In genomic region chr6:129042470-129042869, GRCm38 (mm10) we compare ENCODE assay signal across 20 mouse cellular contexts. TPM values are rescaled to one million over a fixed set of nuclear protein-coding genes. Genes with fewer than 3 reads are reported as not detected.
"Had no signal": no experiment of that assay in that cellular context is flagged by ENCODE, and none has a peak within 500 bp of the region (broad histone marks: within the 10 kb centered on the region; RNA-seq: fewer than 3 reads in every experiment).

No protein-coding gene starts in this region.

- H3K9me3 ChIP-seq: neural tube, embryonic 13.5 days; neural tube, embryonic 15.5 days; stomach, embryonic 15.5 days had no signal

- H3K4me2 ChIP-seq: neural tube, embryonic 13.5 days; neural tube, embryonic 15.5 days; stomach, embryonic 15.5 days had no signal

- H3K4me3 ChIP-seq: neural tube, embryonic 13.5 days; neural tube, embryonic 15.5 days; stomach, embryonic 15.5 days had no signal

- H3K27ac ChIP-seq: neural tube, embryonic 13.5 days; neural tube, embryonic 15.5 days; stomach, embryonic 15.5 days; stomach, postnatal 0 days had no signal

- DNase-seq: retina, postnatal 1 day; right cerebral cortex, adult 18-20 months; right cerebral cortex, postnatal 14 days; right cerebral cortex, postnatal 25 days; right cerebral cortex, postnatal 4 days; spleen, adult 18-20 months; thymus, adult 18-20 months; thymus, adult 2 months; thymus, postnatal 14 days; thymus, postnatal 25 days; thymus, postnatal 36 days; thymus, postnatal 4 days had no signal

- H3K4me1 ChIP-seq: neural tube, embryonic 13.5 days; neural tube, embryonic 15.5 days; stomach, embryonic 15.5 days had no signal

- H3K36me3 ChIP-seq: neural tube, embryonic 13.5 days; neural tube, embryonic 15.5 days; stomach, embryonic 15.5 days had no signal

- H3K27me3 ChIP-seq: neural tube, embryonic 13.5 days; neural tube, embryonic 15.5 days; stomach, embryonic 15.5 days had no signal

- H3K9ac ChIP-seq: neural tube, embryonic 13.5 days; neural tube, embryonic 15.5 days; stomach, embryonic 15.5 days had no signal

RNA-seq across cellular contexts. Expression of gene Klrb1f, which starts 3.2 kb away (rescaled TPM):
- polyA plus RNA-seq: testis, adult 2 months had no signal

RNA-seq across cellular contexts. Expression of gene Clec2e, which starts 58.2 kb away (rescaled TPM):
- polyA plus RNA-seq: neural tube, embryonic 13.5 days; neural tube, embryonic 14.5 days; neural tube, embryonic 15.5 days; spleen, adult 2 months; stomach, embryonic 14.5 days; testis, adult 2 months had no signal
